Mouse (Mus musculus): Measurements from ENCODE around the gene Mpp3. TPM values are rescaled to one million over a fixed set of nuclear protein-coding genes. Genes with fewer than 3 reads are reported as not detected.

The Mpp3 gene
- polyA plus RNA-seq, 1 experiment from 2014 or later, result 55.2 TPM

GRCm38 (mm10) chr11:101968791-101969190, 59.5 kb downstream of the Mpp3 start:
- 0% methylated on average over 5 of the region's 5 CpGs for WGBS
- Histone ChIP-seq H3K27ac (ENCODE audit: low read length) (no peak overlapping the region), H3K4me2 (ENCODE audit: low read length) (no peak overlapping the region), H3K36me3 (ENCODE audit: control insufficient read depth, insufficient read depth) (no peaks in the 10 kb centered on the region), H3K4me3 (replicated peaks; ENCODE audit: low read length) (no peak overlapping the region), H3K9me3 (ENCODE audit: control insufficient read depth, low read length) (no peaks in the 10 kb centered on the region), H3K9ac (replicated peaks; ENCODE audit: low read depth, low read length) (no peak overlapping the region), H3K27me3 (replicated peaks; ENCODE audit: control insufficient read depth, insufficient read depth, low read length) (peaks cover 28% of the 10 kb centered on the region), H3K4me1 (replicated peaks; ENCODE audit: control insufficient read depth, insufficient read depth, low read length) (peaks cover 10% of the 10 kb centered on the region; the same call in 1 of the 2 replicates)
- peak; percentile 62; the same call in 1 of the 2 replicates for ATAC-seq

GRCm38 (mm10) chr11:101968311-101968710, 60.0 kb downstream of the Mpp3 start:
- Histone ChIP-seq H3K4me1 (replicated peaks; ENCODE audit: control insufficient read depth, insufficient read depth, low read length) (peaks cover 15% of the 10 kb centered on the region), H3K36me3 (ENCODE audit: control insufficient read depth, insufficient read depth) (no peaks in the 10 kb centered on the region), H3K9me3 (ENCODE audit: control insufficient read depth, low read length) (no peaks in the 10 kb centered on the region), H3K4me3 (replicated peaks; ENCODE audit: low read length) (no peak overlapping the region), H3K27ac (ENCODE audit: low read length) (no peak overlapping the region), H3K9ac (replicated peaks; ENCODE audit: low read depth, low read length) (no peak overlapping the region), H3K27me3 (replicated peaks; ENCODE audit: control insufficient read depth, insufficient read depth, low read length) (peaks cover 33% of the 10 kb centered on the region), H3K4me2 (ENCODE audit: low read length) (no peak overlapping the region)
- ATAC-seq, result no peak
- 8% methylated on average over 7 of the region's 7 CpGs for WGBS

GRCm38 (mm10) chr11:101966965-101967614, 61.2 kb downstream of the Mpp3 start, which contains the start of gene Sost:
TSS of gene Sost (minus strand) at chr11:101967015.
- H3K4me1 ChIP-seq (replicated peaks; ENCODE audit: control insufficient read depth, insufficient read depth, low read length), result peaks cover 22% of the 10 kb centered on the region
- WGBS, result 21% methylated on average over 9 of the region's 10 CpGs
- no peak within 1 kb of the TSS for H3K4me3 ChIP-seq (replicated peaks; ENCODE audit: low read length)
- no peak within 1 kb of the TSS for H3K9ac ChIP-seq (replicated peaks; ENCODE audit: low read depth, low read length)
- peaks cover 39% of the 10 kb centered on the region for H3K27me3 ChIP-seq (replicated peaks; ENCODE audit: control insufficient read depth, insufficient read depth, low read length)
- H3K9me3 ChIP-seq (ENCODE audit: control insufficient read depth, low read length), result no peaks in the 10 kb centered on the region
- ATAC-seq, result no peak
- H3K4me2 ChIP-seq (ENCODE audit: low read length), result no peak within 1 kb of the TSS
- H3K36me3 ChIP-seq (ENCODE audit: control insufficient read depth, insufficient read depth), result no peaks in the 10 kb centered on the region
- no peak within 1 kb of the TSS for H3K27ac ChIP-seq (ENCODE audit: low read length)

- H3K9me3 ChIP-seq (ENCODE audit: control insufficient read depth, low read length), result no peaks in the 10 kb centered on the region
- 20% methylated on average over 2 of the region's 2 CpGs for WGBS
- ATAC-seq, result no peak
- no peak overlapping the region for H3K9ac ChIP-seq (replicated peaks; ENCODE audit: low read depth, low read length)
- H3K4me3 ChIP-seq (replicated peaks; ENCODE audit: low read length), result no peak overlapping the region
- H3K36me3 ChIP-seq (ENCODE audit: control insufficient read depth, insufficient read depth), result no peaks in the 10 kb centered on the region
- no peak overlapping the region for H3K4me2 ChIP-seq (ENCODE audit: low read length)
- H3K27ac ChIP-seq (ENCODE audit: low read length), result no peak overlapping the region
- peaks cover 54% of the 10 kb centered on the region for H3K27me3 ChIP-seq (replicated peaks; ENCODE audit: control insufficient read depth, insufficient read depth, low read length)
- H3K4me1 ChIP-seq (replicated peaks; ENCODE audit: control insufficient read depth, insufficient read depth, low read length), result peaks cover 22% of the 10 kb centered on the region
These were observed 62.7 kb downstream of the Mpp3 start for GRCm38 (mm10) chr11:101965553-101965952.

- no peak overlapping the region for H3K27ac ChIP-seq (ENCODE audit: low read length)
- ATAC-seq, result no peak
- H3K4me3 ChIP-seq (replicated peaks; ENCODE audit: low read length), result no peak overlapping the region
- WGBS, result 4% methylated on average over 8 of the region's 8 CpGs
- peaks cover 22% of the 10 kb centered on the region for H3K4me1 ChIP-seq (replicated peaks; ENCODE audit: control insufficient read depth, insufficient read depth, low read length)
- no peaks in the 10 kb centered on the region for H3K9me3 ChIP-seq (ENCODE audit: control insufficient read depth, low read length)
- peaks cover 54% of the 10 kb centered on the region for H3K27me3 ChIP-seq (replicated peaks; ENCODE audit: control insufficient read depth, insufficient read depth, low read length)
- no peaks in the 10 kb centered on the region for H3K36me3 ChIP-seq (ENCODE audit: control insufficient read depth, insufficient read depth)
- H3K4me2 ChIP-seq (ENCODE audit: low read length), result no peak overlapping the region
- H3K9ac ChIP-seq (replicated peaks; ENCODE audit: low read depth, low read length), result no peak overlapping the region
These were observed 63.6 kb downstream of the Mpp3 start for GRCm38 (mm10) chr11:101964647-101965046.

- Histone ChIP-seq H3K4me2 (ENCODE audit: low read length) (peak overlapping the region; percentile 97), H3K4me3 (replicated peaks; ENCODE audit: low read length) (peak overlapping the region; percentile 63), H3K36me3 (ENCODE audit: control insufficient read depth, insufficient read depth) (no peaks in the 10 kb centered on the region), H3K27ac (ENCODE audit: low read length) (no peak overlapping the region), H3K9me3 (ENCODE audit: control insufficient read depth, low read length) (no peaks in the 10 kb centered on the region), H3K9ac (replicated peaks; ENCODE audit: low read depth, low read length) (peak overlapping the region; percentile 67), H3K4me1 (replicated peaks; ENCODE audit: control insufficient read depth, insufficient read depth, low read length) (peaks cover 21% of the 10 kb centered on the region), H3K27me3 (replicated peaks; ENCODE audit: control insufficient read depth, insufficient read depth, low read length) (peaks cover 54% of the 10 kb centered on the region)
- 0 out of 2 replicates have a peak, but pooled peaks have one; percentile 47 for ATAC-seq
- WGBS, result under 1% methylated on average over 78 of the region's 78 CpGs
These were observed 64.6 kb downstream of the Mpp3 start for GRCm38 (mm10) chr11:101963473-101964291.

- H3K36me3 ChIP-seq (ENCODE audit: control insufficient read depth, insufficient read depth), result no peaks in the 10 kb centered on the region
- WGBS, result 2% methylated on average over 11 of the region's 11 CpGs
- H3K4me1 ChIP-seq (replicated peaks; ENCODE audit: control insufficient read depth, insufficient read depth, low read length), result peaks cover 18% of the 10 kb centered on the region
- H3K9me3 ChIP-seq (ENCODE audit: control insufficient read depth, low read length), result no peaks in the 10 kb centered on the region
- ATAC-seq, result no peak
- no peak overlapping the region for H3K4me3 ChIP-seq (replicated peaks; ENCODE audit: low read length)
- H3K9ac ChIP-seq (replicated peaks; ENCODE audit: low read depth, low read length), result no peak overlapping the region
- peaks cover 54% of the 10 kb centered on the region for H3K27me3 ChIP-seq (replicated peaks; ENCODE audit: control insufficient read depth, insufficient read depth, low read length)
- H3K27ac ChIP-seq (ENCODE audit: low read length), result no peak overlapping the region
- peak overlapping the region; percentile 97 for H3K4me2 ChIP-seq (ENCODE audit: low read length)
These were observed 65.2 kb downstream of the Mpp3 start for GRCm38 (mm10) chr11:101963043-101963442.

GRCm38 (mm10) chr11:101957476-101957875, 70.8 kb downstream of the Mpp3 start:
- H3K36me3 ChIP-seq (ENCODE audit: control insufficient read depth, insufficient read depth), result no peaks in the 10 kb centered on the region
- WGBS, result 48% methylated on average over 5 of the region's 5 CpGs
- H3K27me3 ChIP-seq (replicated peaks; ENCODE audit: control insufficient read depth, insufficient read depth, low read length), result peaks cover 18% of the 10 kb centered on the region
- H3K4me2 ChIP-seq (ENCODE audit: low read length), result no peak overlapping the region
- H3K27ac ChIP-seq (ENCODE audit: low read length), result no peak overlapping the region
- H3K4me3 ChIP-seq (replicated peaks; ENCODE audit: low read length), result no peak overlapping the region
- no peaks in the 10 kb centered on the region; the same call in 1 of the 2 replicates for H3K4me1 ChIP-seq (replicated peaks; ENCODE audit: control insufficient read depth, insufficient read depth, low read length)
- H3K9ac ChIP-seq (replicated peaks; ENCODE audit: low read depth, low read length), result no peak overlapping the region
- ATAC-seq, result no peak
- H3K9me3 ChIP-seq (ENCODE audit: control insufficient read depth, low read length), result no peaks in the 10 kb centered on the region

GRCm38 (mm10) chr11:101953441-101953840, 74.8 kb downstream of the Mpp3 start:
- H3K27me3 ChIP-seq (replicated peaks; ENCODE audit: control insufficient read depth, insufficient read depth, low read length), result no peaks in the 10 kb centered on the region
- no peak for ATAC-seq
- WGBS, result 80% methylated on average over 4 of the region's 4 CpGs
- H3K4me2 ChIP-seq (ENCODE audit: low read length), result no peak overlapping the region
- no peaks in the 10 kb centered on the region; the same call in 1 of the 2 replicates for H3K4me1 ChIP-seq (replicated peaks; ENCODE audit: control insufficient read depth, insufficient read depth, low read length)
- H3K4me3 ChIP-seq (replicated peaks; ENCODE audit: low read length), result no peak overlapping the region
- no peaks in the 10 kb centered on the region for H3K36me3 ChIP-seq (ENCODE audit: control insufficient read depth, insufficient read depth)
- no peaks in the 10 kb centered on the region for H3K9me3 ChIP-seq (ENCODE audit: control insufficient read depth, low read length)
- H3K9ac ChIP-seq (replicated peaks; ENCODE audit: low read depth, low read length), result no peak overlapping the region
- H3K27ac ChIP-seq (ENCODE audit: low read length), result no peak overlapping the region

Measured in forebrain, embryonic 16.5 days (tissue).